Mouse (Mus musculus) lung, postnatal 0 days (tissue): Measurements from ENCODE around the gene Alg14.

ENCODE experiments used
- CTCF ChIP-seq: IDR thresholded peaks from 2 replicates; pipeline ENCODE4 v1.5.1; 2016; ENCODE audit warnings: antibody characterized with exemption, mild to moderate bottlenecking
- EP300 ChIP-seq: IDR thresholded peaks from 2 replicates; pipeline ENCODE4 v1.6.1; 2016; ENCODE audit warnings: antibody characterized with exemption, mild to moderate bottlenecking, control low read depth

DNA sequence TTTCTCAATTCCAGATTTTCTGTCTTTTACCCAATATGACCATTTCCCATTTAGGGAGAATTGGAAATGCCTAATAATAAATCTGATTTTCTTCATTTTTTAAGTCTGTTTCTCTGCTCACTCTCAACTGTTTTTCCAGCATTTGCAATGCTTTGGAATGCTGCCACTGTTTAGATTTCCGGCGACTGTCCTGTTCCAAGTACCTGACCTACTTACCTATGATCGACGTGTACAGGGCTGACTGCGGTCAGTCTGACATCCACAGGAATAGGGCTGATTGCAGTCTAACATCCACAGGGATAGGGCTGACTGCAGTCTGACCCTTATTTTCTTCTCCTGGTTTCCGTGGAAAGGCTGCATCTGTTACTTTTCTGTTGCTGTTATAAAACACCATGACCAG lies 6.4 kb upstream of the Alg14 start:
- TF ChIP-seq CTCF (no peak), EP300 (no peak)
